Mouse (Mus musculus) small intestine, adult 2 months (tissue): ENCODE measurements at regions not wholly inside any gene's neighbourhood (a gene's known extent, or its start where the extent isn't known, plus 50 kb on each side); places are given as distances from the start of the nearest gene placed in this dataset.
A peak's percentile ranks its signal among the peaks of the same experiment; 100 is the strongest.

ENCODE experiments used
- H3K27ac ChIP-seq: fragments of 200-500 bp; 2 replicates; pipeline ENCODE4 v1.5.1; 2012; ENCODE audit warnings: low read depth, low read length, control low read depth, inconsistent platforms; ENCODE audit not compliant: insufficient read depth
- H3K27me3 ChIP-seq: fragments of 200-500 bp; 2 replicates; pipeline ENCODE4 v1.6.1; 2012; ENCODE audit warnings: mild to moderate bottlenecking, moderate library complexity, low read length, inconsistent platforms; ENCODE audit not compliant: control insufficient read depth, insufficient read depth
- H3K36me3 ChIP-seq: fragments of 200-500 bp; 2 replicates; pipeline ENCODE4 v1.6.1; 2012; ENCODE audit warnings: mild to moderate bottlenecking, low read length, control low read depth, inconsistent platforms; ENCODE audit not compliant: control insufficient read depth, insufficient read depth
- H3K4me1 ChIP-seq: fragments of 200-500 bp; 2 replicates; pipeline ENCODE4 v1.6.1; 2012; ENCODE audit warnings: low read length, inconsistent platforms, mixed read lengths; ENCODE audit not compliant: control insufficient read depth, insufficient read depth, insufficient read length
- H3K4me3 ChIP-seq: fragments of 200-500 bp; 2 replicates; pipeline ENCODE4 v1.5.1; 2012; ENCODE audit warnings: low read depth, mild to moderate bottlenecking, control low read depth, inconsistent platforms, low read length, moderate library complexity
- CTCF ChIP-seq: fragments of 200-500 bp; IDR thresholded peaks from 2 replicates; pipeline ENCODE4 v1.5.1; 2012; ENCODE audit warnings: low read depth, mild to moderate bottlenecking, control low read depth, inconsistent platforms, low read length, moderate library complexity, mixed read lengths; ENCODE audit not compliant: insufficient replicate concordance, insufficient read length; ENCODE audit errors: extremely low read depth
- POLR2A ChIP-seq: fragments of 200-500 bp; IDR thresholded peaks from 2 replicates; pipeline ENCODE4 v1.6.1; 2012; ENCODE audit warnings: low read depth, mild to moderate bottlenecking, control low read depth, inconsistent platforms, low read length, moderate library complexity
- WGBS: fragments of 180-500 bp; shearing (Covaris S2); methylation state at CpG from one replicate; pipeline ENCODE4 v1.1.7; 2018; 5-methylcytosine and 5-hydroxymethylcytosine counted together

GRCm38 (mm10) chr4:105904896-105905295 is 115.2 kb downstream of the Gm12728 start:
- no peaks in the 10 kb centered on the region for H3K27me3 ChIP-seq
- no peak for TF ChIP-seq CTCF
- no peak for TF ChIP-seq POLR2A
- H3K4me3 ChIP-seq, result no peak overlapping the region
- no peaks in the 10 kb centered on the region for H3K4me1 ChIP-seq
- H3K27ac ChIP-seq, result no peak overlapping the region
- no peaks in the 10 kb centered on the region for H3K36me3 ChIP-seq
- WGBS, result 74% methylated on average over 8 of the region's 8 CpGs

- 76% methylated on average over 4 of the region's 4 CpGs for WGBS
- TF ChIP-seq CTCF, result no peak
- TF ChIP-seq POLR2A, result no peak
- Histone ChIP-seq H3K4me1 (no peaks in the 10 kb centered on the region), H3K27me3 (no peaks in the 10 kb centered on the region), H3K36me3 (no peaks in the 10 kb centered on the region), H3K4me3 (no peak overlapping the region), H3K27ac (0 out of 2 replicates have a peak overlapping the region, but pooled peaks have one; percentile 10)
Measured at GRCm38 (mm10) chr4:105906411-105906810, 116.7 kb downstream of the Gm12728 start.

- no peaks in the 10 kb centered on the region for H3K4me1 ChIP-seq
- no peaks in the 10 kb centered on the region for H3K27me3 ChIP-seq
- H3K36me3 ChIP-seq, result no peaks in the 10 kb centered on the region
- no peak overlapping the region for H3K27ac ChIP-seq
- WGBS, result 88% methylated on average over 7 of the region's 7 CpGs
- H3K4me3 ChIP-seq, result no peak overlapping the region
- TF ChIP-seq CTCF, result no peak
- no peak for TF ChIP-seq POLR2A
Measured at GRCm38 (mm10) chr4:105907611-105908010, 117.9 kb downstream of the Gm12728 start.

- Histone ChIP-seq H3K4me1 (no peaks in the 10 kb centered on the region), H3K4me3 (no peak overlapping the region), H3K27me3 (no peaks in the 10 kb centered on the region), H3K27ac (no peak overlapping the region), H3K36me3 (no peaks in the 10 kb centered on the region)
- TF ChIP-seq CTCF (no peak), POLR2A (no peak)
Measured at GRCm38 (mm10) chr4:105908281-105908680, 118.6 kb downstream of the Gm12728 start.

GRCm38 (mm10) chr4:105909272-105909671 is 119.6 kb downstream of the Gm12728 start:
- no peaks in the 10 kb centered on the region for H3K36me3 ChIP-seq
- WGBS, result 47% methylated on average over 4 of the region's 4 CpGs
- H3K4me3 ChIP-seq, result no peak overlapping the region
- no peak overlapping the region for H3K27ac ChIP-seq
- H3K27me3 ChIP-seq, result no peaks in the 10 kb centered on the region
- H3K4me1 ChIP-seq, result no peaks in the 10 kb centered on the region
- no peak for TF ChIP-seq POLR2A
- TF ChIP-seq CTCF, result no peak

- no peaks in the 10 kb centered on the region for H3K4me1 ChIP-seq
- TF ChIP-seq POLR2A (no peak), CTCF (no peak)
Measured at GRCm38 (mm10) chr4:105910666-105911065, 121.0 kb downstream of the Gm12728 start.

GRCm38 (mm10) chr4:105911678-105912077 is 122.0 kb downstream of the Gm12728 start:
- no peaks in the 10 kb centered on the region for H3K27me3 ChIP-seq
- 38% methylated on average over 6 of the region's 6 CpGs for WGBS
- no peaks in the 10 kb centered on the region for H3K4me1 ChIP-seq
- no peak for TF ChIP-seq POLR2A
- no peak overlapping the region for H3K4me3 ChIP-seq
- no peak overlapping the region for H3K27ac ChIP-seq
- no peaks in the 10 kb centered on the region for H3K36me3 ChIP-seq

More at GRCm38 (mm10) chr4:105910666-105911065, 121.0 kb downstream of the Gm12728 start:
- Histone ChIP-seq H3K36me3 (no peaks in the 10 kb centered on the region), H3K27me3 (no peaks in the 10 kb centered on the region), H3K4me3 (no peak overlapping the region), H3K27ac (no peak overlapping the region)
- 81% methylated on average over 5 of the region's 5 CpGs for WGBS

GRCm38 (mm10) chr4:105912296-105912695 is 122.6 kb downstream of the Gm12728 start:
- WGBS, result 69% methylated on average over 4 of the region's 4 CpGs
- no peaks in the 10 kb centered on the region for H3K27me3 ChIP-seq
- no peaks in the 10 kb centered on the region for H3K36me3 ChIP-seq

More at GRCm38 (mm10) chr4:105912296-105912695, 122.6 kb downstream of the Gm12728 start:
- TF ChIP-seq CTCF (no peak), POLR2A (no peak)
- Histone ChIP-seq H3K4me1 (no peaks in the 10 kb centered on the region), H3K27ac (no peak overlapping the region), H3K4me3 (no peak overlapping the region)
